Mouse (Mus musculus): Measurements from ENCODE around the gene Pla2g2c.

DNA sequence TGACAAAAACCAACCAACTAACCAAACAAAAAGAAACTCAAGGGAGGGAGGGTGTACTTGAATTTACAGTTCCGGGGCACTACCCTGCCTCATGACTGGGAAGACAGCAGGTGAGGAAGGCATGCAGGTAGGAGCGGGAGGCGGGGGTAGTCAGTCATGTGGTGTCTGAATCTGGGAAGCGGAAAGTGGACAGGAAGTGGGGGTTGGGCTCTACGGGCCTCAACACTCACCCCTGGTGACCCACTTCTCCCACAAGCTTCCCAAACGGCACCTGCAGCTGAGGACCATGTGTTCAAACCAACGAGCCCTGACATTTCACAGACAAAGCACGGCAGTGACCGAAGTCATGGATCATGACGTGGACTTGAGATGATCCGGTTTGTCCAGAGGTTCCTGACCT, 12.5 kb upstream of the Pla2g2c start:
- TF ChIP-seq CTCF (IDR thresholded peaks at IDR 0.05; ENCODE audit: extremely low read depth, insufficient read depth, insufficient read length, insufficient replicate concordance) (no peak), POLR2A (IDR thresholded peaks at IDR 0.05; ENCODE audit: low read depth, low read length) (no peak)

Data from spleen, adult 2 months (tissue).